Mouse (Mus musculus) hindlimb bud, embryonic 11.5 days (tissue): Measurements from ENCODE around the gene Ggt6.

ENCODE experiments used
- DNase-seq: peaks from one replicate; pipeline ENCODE4 v3.0.0-alpha.2; 2012; ENCODE audit warnings: low read depth, low spot score; ENCODE audit errors: extremely low spot score

The Ggt6 gene

DNA sequence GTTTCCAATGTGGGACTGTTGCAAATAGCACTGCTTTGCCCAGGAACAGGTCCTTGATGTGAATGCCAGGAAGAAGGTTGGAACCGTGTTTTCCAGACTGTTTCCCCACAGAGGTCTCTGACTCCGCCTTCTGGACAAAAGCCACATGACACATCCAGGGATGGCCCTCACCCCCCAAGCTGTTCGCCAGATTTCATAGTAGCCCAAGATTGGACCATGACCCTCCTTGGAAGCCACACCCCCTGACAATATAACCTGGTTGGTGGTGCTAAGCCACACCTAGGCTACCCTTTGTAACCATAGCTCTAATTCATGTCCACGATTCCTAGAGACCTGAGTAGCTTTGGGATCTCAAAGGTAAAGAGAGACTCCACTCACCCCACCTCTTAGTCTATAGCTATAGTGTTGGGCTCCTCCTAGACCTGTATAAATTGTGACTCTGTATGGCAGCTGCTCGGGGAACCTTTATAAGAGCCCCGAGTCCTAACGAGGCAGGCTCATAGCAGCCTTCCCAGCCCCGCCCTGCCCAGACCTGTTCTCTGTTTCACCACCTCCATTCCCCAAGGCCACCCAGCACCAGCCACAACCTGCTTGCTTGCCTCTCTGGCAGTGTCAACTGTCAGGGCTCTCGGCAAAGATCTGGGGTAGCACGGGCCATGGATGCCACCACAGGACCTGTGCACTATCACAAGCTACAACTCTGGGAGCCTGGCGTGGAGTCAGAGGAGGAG lies at the start of gene Ggt6:
Ggt6 (plus strand) TSS at position 564 of the 731 bp plus-strand sequence.
- no peak for DNase-seq

DNA sequence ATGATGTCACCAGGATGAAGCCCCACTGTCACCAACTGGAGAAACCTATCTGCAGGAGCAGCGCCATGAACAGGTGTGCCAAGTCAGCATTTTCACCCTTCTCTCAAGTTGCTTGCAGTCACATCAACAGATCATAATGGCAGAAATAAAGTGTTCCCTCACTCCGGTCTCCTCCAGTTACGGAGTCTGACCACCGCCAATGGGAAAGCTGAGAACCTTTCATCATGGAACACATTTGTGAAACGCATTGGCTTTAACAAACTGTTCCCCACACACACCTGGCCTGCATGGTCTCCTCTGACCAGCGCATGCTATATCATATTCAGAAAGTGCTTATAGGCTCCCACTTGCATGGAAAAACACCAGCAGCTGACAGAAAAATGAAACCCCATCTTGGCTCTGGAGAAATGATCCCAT lies 47.2 kb upstream of the Ggt6 start:
- DNase-seq, result no peak

GRCm38 (mm10) chr11:72389407-72390142 lies 45.8 kb upstream of the Ggt6 start:
- no peak for DNase-seq

DNA sequence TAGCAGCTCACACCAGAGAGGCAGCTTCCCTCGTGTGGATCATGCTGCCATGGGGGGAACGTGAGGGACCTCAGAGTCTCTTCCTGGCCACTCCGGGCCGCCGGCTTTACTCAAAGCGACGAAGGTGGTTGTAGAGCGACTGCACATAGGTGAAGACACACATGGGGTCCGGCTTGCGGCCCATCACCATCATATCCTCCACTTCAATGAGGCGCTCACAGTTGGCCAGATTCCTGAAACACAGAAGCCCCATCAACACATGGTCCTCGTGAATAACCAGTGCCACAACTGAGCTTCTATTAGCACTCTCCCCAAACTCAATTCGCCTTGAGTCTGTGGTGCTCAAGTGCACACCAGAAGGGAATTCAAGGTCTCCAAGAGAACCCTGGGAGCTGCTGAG lies 44.1 kb upstream of the Ggt6 start:
- no peak for DNase-seq

- no peak for DNase-seq
Observed at GRCm38 (mm10) chr11:72393243-72393642, 42.1 kb upstream of the Ggt6 start.

DNA sequence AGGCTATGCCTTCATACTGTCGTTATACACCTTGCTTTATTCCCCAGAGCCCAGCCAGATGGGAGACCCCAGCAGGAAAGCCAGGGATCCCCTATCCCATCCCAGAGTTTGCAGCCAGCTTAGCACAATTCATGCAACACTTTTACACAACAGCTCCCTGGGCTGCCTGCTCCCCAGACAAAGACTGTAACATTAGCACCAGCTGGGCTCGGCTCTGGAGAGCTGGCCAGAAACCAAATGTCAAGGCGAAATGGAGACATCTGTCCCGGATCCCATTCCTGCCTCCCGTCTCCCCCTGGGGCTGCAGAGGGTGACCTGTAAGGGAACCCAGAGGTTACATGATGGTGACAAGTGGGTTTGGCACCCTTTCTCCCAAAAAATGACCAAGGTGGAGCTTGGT lies 41.7 kb upstream of the Ggt6 start:
- no peak for DNase-seq

DNA sequence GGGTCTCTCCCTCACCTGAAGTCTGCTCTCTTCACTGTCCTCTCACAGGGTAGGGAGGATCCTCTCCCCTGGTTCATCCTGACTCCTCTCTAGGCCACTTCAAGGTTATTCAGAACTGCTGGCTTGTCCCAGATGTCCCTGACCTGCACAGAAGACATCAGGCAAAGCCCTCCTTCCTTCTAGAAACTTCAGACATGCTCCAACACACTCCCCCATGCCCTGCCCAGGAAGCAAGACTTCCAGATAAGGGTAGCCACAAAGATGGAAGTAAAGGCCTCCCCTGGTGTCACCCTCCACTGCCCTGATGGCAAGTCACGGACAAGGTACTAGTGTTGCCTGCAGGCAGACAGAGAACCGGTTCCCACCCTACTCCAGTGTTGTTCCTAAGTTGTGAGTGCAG lies 40.6 kb upstream of the Ggt6 start:
- no peak for DNase-seq

- no peak for DNase-seq
Observed at GRCm38 (mm10) chr11:72395652-72396051, 39.7 kb upstream of the Ggt6 start.

DNA sequence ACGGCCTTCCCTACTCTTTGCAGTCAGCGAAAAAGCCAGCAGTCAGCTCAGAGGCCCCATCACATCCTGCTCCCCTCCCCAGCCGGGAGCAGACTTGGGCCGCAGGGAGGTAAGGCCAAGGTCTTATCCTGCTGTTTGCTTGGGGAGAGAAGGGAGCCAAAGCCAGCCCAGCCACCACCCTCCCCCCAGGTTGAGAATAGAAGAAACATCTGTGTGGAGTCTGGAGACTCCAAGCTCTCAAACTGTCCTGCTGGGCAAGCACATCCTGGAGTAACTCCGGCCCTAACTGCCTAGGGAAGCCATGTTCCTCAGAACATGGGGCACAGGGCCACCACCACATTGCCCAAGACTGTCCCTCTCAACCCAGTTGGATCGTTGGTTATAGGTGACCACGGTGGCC lies 38.7 kb upstream of the Ggt6 start:
- no peak for DNase-seq

DNA sequence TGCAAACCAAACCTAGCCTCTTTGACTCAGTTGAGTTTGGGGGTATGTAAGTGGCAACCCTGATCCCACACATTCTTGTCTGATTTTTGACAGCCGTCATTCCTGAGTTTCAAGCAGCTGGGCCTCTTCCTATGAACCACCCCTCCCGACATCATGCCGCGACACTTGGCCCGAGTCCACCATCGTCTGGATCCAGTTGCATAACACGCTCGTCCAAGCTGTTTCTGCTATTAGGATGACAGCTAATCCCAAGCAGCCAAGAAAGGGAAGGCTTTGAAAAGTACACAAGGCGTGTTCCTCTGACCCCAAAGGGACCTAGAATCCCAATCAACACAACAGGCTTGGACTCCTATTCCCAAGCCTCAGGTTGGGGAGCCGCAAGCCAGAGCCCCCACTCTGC lies 38.3 kb upstream of the Ggt6 start:
- DNase-seq, result no peak

DNA sequence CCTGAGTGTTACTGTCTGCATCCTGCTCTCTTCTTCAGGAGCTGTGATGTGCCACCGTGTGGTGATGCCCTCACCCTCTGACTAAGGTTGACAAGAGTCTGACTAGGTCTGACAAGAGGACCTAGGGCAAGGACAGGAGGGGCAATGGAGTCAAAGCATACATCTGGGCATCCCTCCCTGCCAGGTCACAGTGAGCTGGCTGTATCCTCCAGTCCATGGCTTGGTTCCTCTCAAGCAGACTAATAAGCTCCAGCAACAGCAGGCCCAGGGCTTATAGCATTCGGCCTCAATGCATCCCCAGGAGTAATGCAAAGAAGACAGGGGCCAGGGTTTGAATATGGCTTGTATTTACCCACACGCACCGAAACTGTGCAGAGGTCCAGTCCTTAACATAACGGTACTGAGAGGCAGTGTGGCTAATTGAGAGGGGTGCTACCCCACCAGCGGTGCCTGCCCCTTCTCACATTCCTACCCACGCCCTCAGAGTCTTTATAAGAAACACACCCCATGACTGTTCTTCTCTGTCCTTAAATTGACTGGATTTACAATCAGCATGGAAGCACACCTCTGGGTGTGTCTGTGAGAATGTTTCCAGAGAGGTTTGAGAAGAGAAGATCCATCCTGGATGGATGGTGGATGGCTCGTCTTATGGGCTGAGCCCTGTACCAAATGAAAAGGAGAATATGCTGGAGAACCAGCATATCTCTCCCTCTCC lies 37.4 kb upstream of the Ggt6 start:
- DNase-seq, result no peak

DNA sequence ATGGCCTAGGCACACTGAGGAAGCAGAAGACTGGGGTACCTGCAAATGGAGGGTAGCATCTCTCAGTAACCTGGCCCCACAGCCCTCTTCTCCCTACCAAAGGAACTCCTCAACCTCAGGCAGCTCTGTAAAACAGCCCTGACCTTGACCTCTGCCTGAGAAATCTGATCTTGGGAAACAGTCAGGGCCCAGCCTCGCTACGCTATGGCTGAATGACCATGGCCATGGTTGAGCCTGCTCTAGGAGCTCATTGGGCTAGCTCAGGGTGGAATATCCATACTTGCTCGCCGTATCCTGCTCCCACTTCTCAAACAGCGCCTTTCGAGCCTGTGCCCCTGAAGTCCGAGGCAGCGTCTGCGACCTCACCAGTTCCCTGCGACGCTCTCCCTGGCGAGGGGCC lies 34.3 kb upstream of the Ggt6 start:
- no peak for DNase-seq

DNA sequence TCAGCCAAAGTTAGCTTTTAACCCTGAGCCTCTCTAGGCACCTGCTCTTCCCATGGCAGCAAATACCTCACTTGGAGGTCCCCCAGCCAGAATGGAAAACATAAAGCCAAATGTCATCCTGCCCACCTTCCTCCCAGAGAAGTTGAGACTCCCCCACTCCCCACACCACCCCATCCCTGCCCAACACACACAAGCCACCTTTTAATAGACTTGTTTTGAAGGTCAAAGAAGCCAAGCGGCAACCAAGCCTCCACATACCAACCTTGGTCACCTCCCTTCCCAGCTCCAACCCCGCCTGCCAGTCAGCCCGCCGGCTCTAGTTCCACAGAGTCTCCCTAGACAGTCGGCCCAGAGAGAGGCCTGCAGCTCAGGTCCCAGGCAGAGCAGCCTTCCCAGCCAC lies 33.3 kb upstream of the Ggt6 start:
- no peak for DNase-seq

GRCm38 (mm10) chr11:72402969-72403368 lies 32.4 kb upstream of the Ggt6 start:
- DNase-seq, result no peak

- DNase-seq, result no peak
Observed at GRCm38 (mm10) chr11:72405532-72405931, 29.8 kb upstream of the Ggt6 start.

DNA sequence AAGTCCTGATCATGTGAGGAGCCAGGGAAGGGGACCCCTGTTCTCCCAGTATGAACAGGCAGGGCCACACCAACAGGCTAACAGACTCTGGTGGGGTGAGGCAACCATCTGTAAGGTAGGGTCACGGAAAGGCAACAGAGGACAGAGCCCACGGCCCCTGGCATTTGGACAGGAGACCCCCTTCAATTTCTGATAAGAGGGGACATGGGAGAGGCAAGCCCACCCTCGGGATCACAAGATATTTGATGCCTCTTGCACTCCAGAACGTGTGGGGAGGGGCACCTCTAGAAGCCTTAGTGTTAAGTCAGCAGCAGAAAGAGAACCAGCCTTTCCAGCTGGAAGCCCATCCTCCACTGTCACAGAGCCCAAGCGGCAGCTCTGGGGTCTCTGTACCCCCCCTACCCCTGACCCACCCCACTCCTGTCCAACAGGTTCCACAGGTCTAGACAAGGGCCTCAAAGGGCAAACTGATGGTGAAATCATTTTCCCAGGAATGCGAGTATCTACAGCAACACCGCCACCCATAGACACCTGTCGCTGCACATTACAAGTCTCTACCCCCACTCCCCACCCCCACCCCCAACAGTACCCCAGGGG lies 29.1 kb upstream of the Ggt6 start:
- DNase-seq, result no peak

DNA sequence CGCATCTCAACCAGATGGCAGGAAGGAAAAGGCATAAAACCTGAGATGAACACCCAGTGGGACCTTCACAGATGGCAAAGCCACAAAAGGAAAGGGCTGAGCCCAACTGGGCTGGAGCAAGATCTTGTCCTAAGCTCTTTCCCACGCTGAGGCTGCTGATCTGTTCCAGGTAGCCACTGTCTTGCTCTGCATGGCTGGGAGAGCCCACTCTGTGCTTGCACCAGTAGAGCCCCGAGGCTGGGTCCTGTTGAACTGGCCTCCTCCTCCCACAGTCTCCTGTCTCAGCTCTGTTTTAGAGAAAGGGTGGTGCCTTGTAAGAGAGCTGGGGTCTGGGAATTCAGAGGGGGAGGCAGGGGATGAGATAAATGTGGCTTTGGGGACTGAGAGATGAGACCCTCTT lies 28.2 kb upstream of the Ggt6 start:
- no peak for DNase-seq

DNA sequence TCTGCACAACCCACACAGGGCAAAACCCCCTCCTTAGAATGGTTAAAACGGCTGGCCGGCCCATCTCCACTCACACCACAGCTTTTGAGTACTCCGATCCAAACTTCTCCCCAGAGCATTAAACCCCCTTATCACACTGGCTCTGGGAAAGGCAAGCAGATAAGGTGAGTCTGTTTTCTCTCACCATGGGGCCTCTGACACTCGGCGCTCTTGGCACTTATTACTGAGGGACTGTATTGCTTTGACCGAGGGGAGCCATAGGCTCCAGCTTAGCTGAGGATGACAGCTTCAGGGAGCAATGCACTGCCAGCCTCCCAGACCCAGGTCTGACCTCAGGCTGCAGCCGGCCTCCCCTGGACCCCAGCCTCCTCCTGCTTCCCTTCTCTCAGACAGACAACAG lies 27.8 kb upstream of the Ggt6 start:
- DNase-seq, result no peak

DNA sequence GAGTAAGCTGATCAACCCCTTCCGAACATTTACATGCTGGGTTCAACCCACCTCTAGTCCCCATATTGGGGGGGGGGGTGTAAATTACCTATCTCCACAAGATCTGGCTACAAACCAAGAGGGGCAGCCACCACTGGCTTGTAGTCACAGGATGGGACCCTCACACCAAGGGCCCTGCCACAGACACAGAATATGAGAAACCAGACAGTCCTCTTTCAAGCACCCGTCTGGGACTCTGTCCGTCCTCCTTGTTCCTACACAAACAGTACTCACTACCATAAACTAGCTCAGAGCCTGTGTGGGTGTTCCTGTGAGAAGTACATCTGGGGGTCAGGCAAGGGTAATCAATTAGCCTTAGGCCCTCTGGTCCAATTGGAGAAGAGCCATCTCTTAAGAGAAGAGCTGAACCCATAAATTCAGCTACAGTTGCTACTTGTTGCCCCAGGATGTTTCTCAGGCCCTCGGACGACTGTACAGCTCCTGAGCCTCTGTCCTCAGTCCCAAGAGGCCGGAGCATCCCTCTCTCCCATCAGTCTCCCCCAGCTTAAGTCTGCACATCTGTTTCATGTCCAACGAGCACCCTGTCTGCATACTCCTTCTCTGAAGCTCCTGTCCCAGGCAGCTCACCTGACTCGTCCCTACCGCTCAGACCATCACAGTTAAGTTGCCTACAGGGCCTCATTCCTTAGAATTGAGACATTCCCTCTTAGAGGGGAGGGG lies 26.7 kb upstream of the Ggt6 start:
- no peak for DNase-seq

GRCm38 (mm10) chr11:72409649-72410385 lies 25.5 kb upstream of the Ggt6 start:
- no peak for DNase-seq
